Mouse (Mus musculus): ENCODE data around the gene Mpg. TPM values are rescaled to one million over a fixed set of nuclear protein-coding genes. Genes with fewer than 3 reads are reported as not detected.

Mpg gene
- polyA plus RNA-seq, 1 experiment: not detected

GRCm38 (mm10) chr11:32225222-32226104, 842 bp upstream of the Mpg start:
- TF ChIP-seq CTCF (IDR thresholded peaks at IDR 0.05; ENCODE audit: insufficient read depth, low read depth, low read length) (no peak), POLR2A (IDR thresholded peaks at IDR 0.05; ENCODE audit: insufficient read depth, low read depth, low read length) (no peak)
- WGBS: 57% methylated on average over 7 of the region's 7 CpGs
- Histone ChIP-seq H3K4me3 (ENCODE audit: insufficient read depth, low read depth, low read length) (no peak overlapping the region), H3K27ac (ENCODE audit: insufficient read depth, low read depth, low read length) (0 out of 2 replicates have a peak overlapping the region, but pooled peaks have one; percentile 8), H3K4me1 (ENCODE audit: control insufficient read depth, insufficient read depth, low read length) (peaks cover 33% of the 10 kb centered on the region)

- 7% methylated on average over 1 of the region's 1 CpGs for WGBS
- Histone ChIP-seq H3K4me3 (ENCODE audit: insufficient read depth, low read depth, low read length) (peak overlapping the region; percentile 81), H3K4me1 (ENCODE audit: control insufficient read depth, insufficient read depth, low read length) (peaks cover 25% of the 10 kb centered on the region), H3K27ac (ENCODE audit: insufficient read depth, low read depth, low read length) (no peak overlapping the region)
- TF ChIP-seq POLR2A (IDR thresholded peaks at IDR 0.05; ENCODE audit: insufficient read depth, low read depth, low read length) (no peak), CTCF (IDR thresholded peaks at IDR 0.05; ENCODE audit: insufficient read depth, low read depth, low read length) (no peak)
Measured at GRCm38 (mm10) chr11:32227041-32227440, 736 bp downstream of the Mpg start.

GRCm38 (mm10) chr11:32227555-32227954, 1.2 kb downstream of the Mpg start:
- TF ChIP-seq POLR2A (IDR thresholded peaks at IDR 0.05; ENCODE audit: insufficient read depth, low read depth, low read length): no peak
- no peak for TF ChIP-seq CTCF (IDR thresholded peaks at IDR 0.05; ENCODE audit: insufficient read depth, low read depth, low read length)
- Histone ChIP-seq H3K4me1 (ENCODE audit: control insufficient read depth, insufficient read depth, low read length) (peaks cover 21% of the 10 kb centered on the region), H3K4me3 (ENCODE audit: insufficient read depth, low read depth, low read length) (no peak overlapping the region), H3K27ac (ENCODE audit: insufficient read depth, low read depth, low read length) (no peak overlapping the region)
- 79% methylated on average over 9 of the region's 9 CpGs for WGBS

GRCm38 (mm10) chr11:32228292-32228845, 2.1 kb downstream of the Mpg start:
- no peak overlapping the region for H3K27ac ChIP-seq (ENCODE audit: insufficient read depth, low read depth, low read length)

GRCm38 (mm10) chr11:32230220-32230619, 3.9 kb downstream of the Mpg start:
- Histone ChIP-seq H3K27ac (ENCODE audit: insufficient read depth, low read depth, low read length) (no peak overlapping the region), H3K4me3 (ENCODE audit: insufficient read depth, low read depth, low read length) (no peak overlapping the region), H3K4me1 (ENCODE audit: control insufficient read depth, insufficient read depth, low read length) (peaks cover 21% of the 10 kb centered on the region)
- TF ChIP-seq POLR2A (IDR thresholded peaks at IDR 0.05; ENCODE audit: insufficient read depth, low read depth, low read length): no peak
- TF ChIP-seq CTCF (IDR thresholded peaks at IDR 0.05; ENCODE audit: insufficient read depth, low read depth, low read length): no peak
- WGBS: 72% methylated on average over 4 of the region's 4 CpGs

More at GRCm38 (mm10) chr11:32228292-32228845, 2.1 kb downstream of the Mpg start:
- Histone ChIP-seq H3K4me3 (ENCODE audit: insufficient read depth, low read depth, low read length) (no peak overlapping the region), H3K4me1 (ENCODE audit: control insufficient read depth, insufficient read depth, low read length) (peaks cover 18% of the 10 kb centered on the region)
- 92% methylated on average over 3 of the region's 3 CpGs for WGBS
- TF ChIP-seq CTCF (IDR thresholded peaks at IDR 0.05; ENCODE audit: insufficient read depth, low read depth, low read length): no peak
- no peak for TF ChIP-seq POLR2A (IDR thresholded peaks at IDR 0.05; ENCODE audit: insufficient read depth, low read depth, low read length)

GRCm38 (mm10) chr11:32231125-32231524, 4.8 kb downstream of the Mpg start:
- Histone ChIP-seq H3K4me3 (ENCODE audit: insufficient read depth, low read depth, low read length) (no peak overlapping the region), H3K27ac (ENCODE audit: insufficient read depth, low read depth, low read length) (no peak overlapping the region), H3K4me1 (ENCODE audit: control insufficient read depth, insufficient read depth, low read length) (peaks cover 21% of the 10 kb centered on the region)
- TF ChIP-seq POLR2A (IDR thresholded peaks at IDR 0.05; ENCODE audit: insufficient read depth, low read depth, low read length): no peak
- WGBS: 88% methylated on average over 2 of the region's 2 CpGs

GRCm38 (mm10) chr11:32232848-32233247, 6.5 kb downstream of the Mpg start:
- no peak overlapping the region for H3K27ac ChIP-seq (ENCODE audit: insufficient read depth, low read depth, low read length)
- no peak for TF ChIP-seq CTCF (IDR thresholded peaks at IDR 0.05; ENCODE audit: insufficient read depth, low read depth, low read length)
- no peak for TF ChIP-seq POLR2A (IDR thresholded peaks at IDR 0.05; ENCODE audit: insufficient read depth, low read depth, low read length)
- no peak overlapping the region for H3K4me3 ChIP-seq (ENCODE audit: insufficient read depth, low read depth, low read length)
- 83% methylated on average over 10 of the region's 10 CpGs for WGBS
- H3K4me1 ChIP-seq (ENCODE audit: control insufficient read depth, insufficient read depth, low read length): peaks cover 34% of the 10 kb centered on the region

GRCm38 (mm10) chr11:32233895-32234294, 7.6 kb downstream of the Mpg start:
- H3K4me3 ChIP-seq (ENCODE audit: insufficient read depth, low read depth, low read length): no peak overlapping the region
- H3K4me1 ChIP-seq (ENCODE audit: control insufficient read depth, insufficient read depth, low read length): peaks cover 44% of the 10 kb centered on the region
- 73% methylated on average over 3 of the region's 3 CpGs for WGBS
- H3K27ac ChIP-seq (ENCODE audit: insufficient read depth, low read depth, low read length): no peak overlapping the region
- no peak for TF ChIP-seq CTCF (IDR thresholded peaks at IDR 0.05; ENCODE audit: insufficient read depth, low read depth, low read length)
- TF ChIP-seq POLR2A (IDR thresholded peaks at IDR 0.05; ENCODE audit: insufficient read depth, low read depth, low read length): no peak

GRCm38 (mm10) chr11:32234816-32235485, 8.6 kb downstream of the Mpg start:
- 72% methylated on average over 6 of the region's 6 CpGs for WGBS
- TF ChIP-seq CTCF (IDR thresholded peaks at IDR 0.05; ENCODE audit: insufficient read depth, low read depth, low read length): no peak
- TF ChIP-seq POLR2A (IDR thresholded peaks at IDR 0.05; ENCODE audit: insufficient read depth, low read depth, low read length): no peak
- Histone ChIP-seq H3K4me3 (ENCODE audit: insufficient read depth, low read depth, low read length) (no peak overlapping the region), H3K27ac (ENCODE audit: insufficient read depth, low read depth, low read length) (no peak overlapping the region), H3K4me1 (ENCODE audit: control insufficient read depth, insufficient read depth, low read length) (peaks cover 44% of the 10 kb centered on the region)
